Mouse (Mus musculus) forebrain, embryonic 13.5 days (tissue): ENCODE results near the gene Sergef. TPM values are rescaled to one million over a fixed set of nuclear protein-coding genes. Genes with fewer than 3 reads are reported as not detected.

Experiments
- ATAC-seq: fragments of 200-750 bp; cut with Nextera tagmentation; 2 replicates; pipeline ENCODE4 v1.8.0; 2017
- H3K27ac ChIP-seq: fragments of 300-500 bp; sonication (generic); 2 replicates; pipeline ENCODE4 v1.5.1; 2015; ENCODE audit warnings: inconsistent platforms, mild to moderate bottlenecking, moderate library complexity
- H3K27me3 ChIP-seq: fragments of 300-500 bp; sonication (generic); 2 replicates; pipeline ENCODE4 v1.6.1; 2015; ENCODE audit warnings: mild to moderate bottlenecking, inconsistent platforms
- H3K36me3 ChIP-seq: fragments of 300-500 bp; sonication (generic); 2 replicates; pipeline ENCODE4 v1.6.1; 2015; ENCODE audit warnings: mild to moderate bottlenecking, inconsistent platforms; ENCODE audit not compliant: poor library complexity, severe bottlenecking
- H3K4me1 ChIP-seq: fragments of 300-500 bp; sonication (generic); 2 replicates; pipeline ENCODE4 v1.6.1; 2015; ENCODE audit warnings: inconsistent platforms
- H3K4me2 ChIP-seq: fragments of 300-500 bp; sonication (generic); 2 replicates; pipeline ENCODE4 v1.6.1; 2015; ENCODE audit warnings: inconsistent platforms, mild to moderate bottlenecking, moderate library complexity
- H3K4me3 ChIP-seq: fragments of 300-500 bp; sonication (generic); 2 replicates; pipeline ENCODE4 v1.5.1; 2015; ENCODE audit warnings: mild to moderate bottlenecking, inconsistent platforms
- H3K9ac ChIP-seq: fragments of 300-500 bp; sonication (generic); 2 replicates; pipeline ENCODE4 v1.6.1; 2015; ENCODE audit warnings: mild to moderate bottlenecking, inconsistent platforms
- H3K9me3 ChIP-seq: fragments of 300-500 bp; sonication (generic); replicated peaks from 2 replicates; pipeline ENCODE4 v1.6.1; 2016; ENCODE audit warnings: inconsistent platforms
- WGBS: fragments of 180-500 bp; shearing (Covaris S2); methylation state at CpG from one replicate; pipeline ENCODE4 v1.1.7; 2015; 5-methylcytosine and 5-hydroxymethylcytosine counted together
- polyA plus RNA-seq: library from polyadenylated mRNA; unstranded; fragments of >200 nt; fragmentation: Nextera tagmentation; extraction: Ambion mirVana; gene quantifications from 2 replicates; pipeline ENCODE4 v1.2.1, GENCODE M21; 2015

Sergef gene
- polyA plus RNA-seq, 1 experiment from 2014 or later: 25.0 TPM

DNA sequence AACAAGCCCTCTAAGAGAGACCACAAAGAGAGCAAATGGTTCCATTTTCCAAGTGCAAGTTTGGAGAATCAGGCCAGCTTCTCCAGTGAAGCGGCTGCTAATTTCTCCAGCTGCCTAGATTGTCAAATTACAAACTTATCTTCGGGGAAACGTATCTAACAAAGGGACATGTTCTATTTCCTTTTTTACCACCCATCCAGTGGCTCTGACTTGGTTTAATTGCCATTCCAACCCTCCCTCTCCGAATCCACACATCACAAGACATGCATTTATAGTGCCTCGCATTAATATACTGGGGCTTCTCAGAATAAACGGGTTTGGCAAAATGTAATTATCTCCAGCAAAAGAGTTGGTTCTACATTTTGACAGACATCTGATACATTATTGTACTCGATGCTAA, 88.4 kb downstream of the Sergef start:
- H3K9ac ChIP-seq: no peak overlapping the region
- H3K27ac ChIP-seq: no peak overlapping the region
- H3K27me3 ChIP-seq: no peaks in the 10 kb centered on the region
- ATAC-seq: no peak
- H3K4me3 ChIP-seq: no peak overlapping the region
- H3K4me1 ChIP-seq: peaks cover 42% of the 10 kb centered on the region
- no peaks in the 10 kb centered on the region for H3K9me3 ChIP-seq
- H3K4me2 ChIP-seq: no peak overlapping the region
- WGBS: 59% methylated on average over 7 of the region's 7 CpGs
- H3K36me3 ChIP-seq: no peaks in the 10 kb centered on the region

DNA sequence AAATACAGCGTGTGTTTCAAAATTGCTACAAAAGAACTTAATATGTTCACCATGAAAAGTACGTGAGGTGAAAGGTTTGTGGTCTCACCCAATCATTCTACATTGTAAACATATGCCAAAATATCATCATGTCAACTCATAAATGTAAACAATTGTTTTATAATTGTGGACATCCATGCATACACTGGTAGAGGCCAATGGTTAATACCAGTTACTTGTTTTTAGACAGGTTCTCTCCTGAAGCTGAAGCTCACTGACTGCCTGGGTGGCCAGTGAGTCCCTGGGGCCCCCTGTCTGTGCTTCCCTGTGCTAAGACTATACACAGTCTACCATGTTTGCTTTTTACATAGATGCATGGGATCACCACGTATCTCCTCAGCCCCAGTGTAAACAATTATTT, 91.5 kb downstream of the Sergef start:
- Histone ChIP-seq H3K4me2 (no peak overlapping the region), H3K27me3 (no peaks in the 10 kb centered on the region), H3K4me3 (no peak overlapping the region), H3K9ac (no peak overlapping the region), H3K4me1 (peaks cover 28% of the 10 kb centered on the region), H3K9me3 (no peaks in the 10 kb centered on the region), H3K36me3 (no peaks in the 10 kb centered on the region), H3K27ac (no peak overlapping the region)
- 89% methylated on average over 3 of the region's 3 CpGs for WGBS
- no peak for ATAC-seq

DNA sequence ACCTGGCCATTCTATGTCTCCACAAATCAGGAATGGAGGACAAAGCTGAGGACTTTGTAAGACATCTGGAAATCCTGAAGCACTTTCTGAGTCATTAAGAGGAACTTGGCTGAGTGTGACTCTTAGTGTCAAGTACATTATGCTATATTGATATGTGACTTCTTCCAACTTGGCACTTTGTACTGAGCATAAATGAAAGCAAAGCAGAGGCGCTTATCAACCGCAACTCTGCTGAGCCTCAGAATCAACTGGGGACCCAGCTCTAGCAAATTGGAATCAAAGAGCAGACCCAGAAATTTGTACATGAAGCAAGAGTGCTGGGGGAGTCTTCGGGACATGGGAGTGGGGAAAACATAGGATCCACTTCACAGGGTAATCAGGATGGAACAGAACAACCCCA, 92.0 kb downstream of the Sergef start:
- Histone ChIP-seq H3K36me3 (no peaks in the 10 kb centered on the region), H3K9ac (no peak overlapping the region), H3K9me3 (no peaks in the 10 kb centered on the region), H3K27ac (no peak overlapping the region), H3K4me1 (peaks cover 28% of the 10 kb centered on the region), H3K4me3 (no peak overlapping the region), H3K4me2 (no peak overlapping the region), H3K27me3 (no peaks in the 10 kb centered on the region)
- WGBS: 98% methylated on average over 3 of the region's 3 CpGs
- no peak for ATAC-seq

DNA sequence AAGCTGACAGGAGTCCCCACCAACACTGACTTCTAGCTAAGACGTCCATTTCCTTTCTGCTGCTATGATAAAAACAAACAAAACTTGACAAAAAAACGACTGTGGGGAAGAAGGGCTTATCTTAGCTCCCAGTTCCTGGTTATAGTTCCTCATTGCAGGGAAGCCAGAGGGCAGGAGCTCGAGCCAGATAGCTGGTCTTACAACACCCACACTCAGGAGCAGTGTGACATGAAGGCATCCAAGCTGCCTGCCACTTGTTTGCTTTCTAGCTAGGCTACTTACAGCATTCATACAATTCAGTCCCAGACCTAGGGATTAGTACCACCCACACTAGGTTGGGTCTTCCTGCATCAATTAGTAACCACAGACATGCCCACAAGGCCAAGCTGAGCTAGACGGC, 93.1 kb downstream of the Sergef start:
- H3K9me3 ChIP-seq: no peaks in the 10 kb centered on the region
- H3K27me3 ChIP-seq: no peaks in the 10 kb centered on the region
- WGBS: 68% methylated on average over 4 of the region's 4 CpGs
- H3K4me1 ChIP-seq: peaks cover 25% of the 10 kb centered on the region
- H3K9ac ChIP-seq: no peak overlapping the region
- no peak overlapping the region for H3K27ac ChIP-seq
- H3K4me2 ChIP-seq: no peak overlapping the region
- H3K4me3 ChIP-seq: no peak overlapping the region
- no peaks in the 10 kb centered on the region for H3K36me3 ChIP-seq
- no peak for ATAC-seq

DNA sequence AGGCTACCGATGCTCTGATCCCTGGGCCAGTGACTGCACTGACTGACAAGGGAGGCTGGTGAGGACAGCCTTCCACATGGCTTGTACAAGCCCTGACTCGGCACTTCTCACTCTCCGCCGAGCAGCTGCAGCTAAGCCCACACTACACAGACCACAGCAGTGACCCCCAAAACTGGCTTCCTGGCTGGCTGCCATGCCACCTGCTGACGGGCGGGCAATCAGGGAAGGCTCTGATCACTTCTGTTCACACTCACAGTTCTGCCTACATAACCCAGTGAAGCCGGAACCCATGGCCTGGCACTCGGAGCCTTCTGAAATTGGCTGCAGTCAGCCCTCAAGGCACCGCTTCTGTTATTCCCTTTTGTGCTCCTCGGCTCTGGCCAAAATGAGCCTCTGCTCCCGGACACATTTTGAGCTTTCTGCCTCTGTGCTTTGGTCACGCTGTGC, 95.4 kb downstream of the Sergef start:
- Histone ChIP-seq H3K9me3 (no peaks in the 10 kb centered on the region), H3K27me3 (no peaks in the 10 kb centered on the region), H3K27ac (peak overlapping the region; percentile 40; the same call in 1 of the 2 replicates), H3K4me3 (no peak overlapping the region), H3K4me2 (no peak overlapping the region), H3K36me3 (no peaks in the 10 kb centered on the region), H3K9ac (no peak overlapping the region), H3K4me1 (peaks cover 11% of the 10 kb centered on the region)
- peak; percentile 85 for ATAC-seq
- 65% methylated on average over 12 of the region's 12 CpGs for WGBS

DNA sequence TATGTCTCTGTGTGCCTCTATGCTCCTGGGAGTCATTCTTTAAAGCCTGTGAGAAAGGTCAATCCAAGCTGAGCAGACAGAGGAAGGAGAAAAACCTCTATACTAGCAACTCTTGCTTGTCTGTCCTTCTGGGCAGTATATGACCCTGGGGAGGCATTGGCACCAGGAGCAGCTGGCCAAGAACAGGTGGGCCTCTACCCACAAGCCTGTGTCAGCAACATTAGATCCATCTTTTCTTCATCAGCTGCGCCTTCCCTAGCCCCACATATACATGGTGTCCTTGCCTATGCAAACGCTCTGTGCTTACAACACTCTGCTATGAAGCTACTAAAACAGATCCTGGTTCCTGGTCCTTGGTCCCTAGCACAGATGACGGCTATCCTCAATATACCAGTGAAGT, 97.5 kb downstream of the Sergef start:
- H3K9me3 ChIP-seq: no peaks in the 10 kb centered on the region
- H3K27ac ChIP-seq: no peak overlapping the region
- WGBS: 94% methylated on average over 3 of the region's 3 CpGs
- no peaks in the 10 kb centered on the region for H3K36me3 ChIP-seq
- H3K9ac ChIP-seq: no peak overlapping the region
- H3K27me3 ChIP-seq: no peaks in the 10 kb centered on the region
- ATAC-seq: no peak
- H3K4me1 ChIP-seq: peaks cover 10% of the 10 kb centered on the region
- no peak overlapping the region for H3K4me3 ChIP-seq
- H3K4me2 ChIP-seq: no peak overlapping the region

DNA sequence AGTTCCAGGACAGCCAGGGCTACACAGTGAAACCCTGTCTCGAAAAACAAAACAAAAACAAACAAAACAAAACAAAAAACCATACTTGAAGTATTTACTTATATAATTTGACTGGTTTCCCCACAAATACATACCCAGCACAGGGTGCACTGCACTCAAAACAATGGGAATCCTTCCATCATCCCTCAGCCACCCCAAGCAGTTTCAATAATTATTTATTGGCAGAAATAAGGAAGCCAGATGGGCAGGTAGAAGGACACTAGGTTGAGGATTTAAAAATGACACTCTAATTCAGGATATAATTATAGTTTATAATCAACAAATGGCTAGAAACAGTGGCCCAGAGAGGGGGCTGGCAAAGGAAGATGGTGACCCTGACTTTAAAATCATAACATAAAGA, 99.0 kb downstream of the Sergef start:
- ATAC-seq: no peak
- 62% methylated on average over 1 of the region's 1 CpGs for WGBS
- H3K27ac ChIP-seq: no peak overlapping the region
- peaks cover 16% of the 10 kb centered on the region for H3K4me1 ChIP-seq
- no peaks in the 10 kb centered on the region for H3K9me3 ChIP-seq
- H3K4me2 ChIP-seq: no peak overlapping the region
- no peaks in the 10 kb centered on the region for H3K36me3 ChIP-seq
- no peak overlapping the region for H3K9ac ChIP-seq
- H3K4me3 ChIP-seq: no peak overlapping the region
- H3K27me3 ChIP-seq: no peaks in the 10 kb centered on the region

DNA sequence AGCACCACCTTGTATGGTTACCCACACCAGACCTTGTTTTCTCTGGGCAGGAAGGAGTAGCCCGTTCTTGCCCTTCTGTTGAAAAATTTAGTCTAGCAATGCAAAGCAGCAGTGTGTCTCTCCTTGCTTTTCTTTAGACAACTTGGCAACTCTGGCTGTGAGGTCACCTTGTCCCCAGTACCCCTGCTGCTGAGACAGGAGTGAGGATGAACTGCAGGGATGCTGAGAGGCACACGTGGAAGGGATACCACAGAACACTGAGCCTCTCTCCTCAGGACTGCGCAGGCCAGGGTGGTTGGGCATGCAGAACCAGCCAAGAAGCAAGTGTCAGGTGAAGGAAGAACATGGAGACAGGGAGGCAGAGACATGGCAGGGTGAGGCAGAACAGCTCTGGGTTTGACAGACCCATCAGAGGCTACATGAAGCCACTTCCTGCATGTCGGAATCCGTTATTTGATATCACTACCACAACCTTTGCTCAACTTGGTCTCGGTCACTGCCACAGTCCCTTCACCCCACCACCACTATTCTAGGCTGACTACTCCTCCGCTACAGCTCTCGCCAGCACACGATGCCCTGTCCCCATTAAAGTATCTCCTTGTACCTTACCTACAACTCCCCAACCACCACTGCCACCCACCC, 103.0 kb downstream of the Sergef start:
- no peaks in the 10 kb centered on the region for H3K27me3 ChIP-seq
- H3K36me3 ChIP-seq: no peaks in the 10 kb centered on the region
- no peak overlapping the region for H3K27ac ChIP-seq
- no peak for ATAC-seq
- WGBS: 86% methylated on average over 9 of the region's 9 CpGs
- no peak overlapping the region for H3K9ac ChIP-seq
- H3K4me2 ChIP-seq: no peak overlapping the region
- no peak overlapping the region for H3K4me3 ChIP-seq
- H3K4me1 ChIP-seq: peaks cover 25% of the 10 kb centered on the region
- no peaks in the 10 kb centered on the region for H3K9me3 ChIP-seq

DNA sequence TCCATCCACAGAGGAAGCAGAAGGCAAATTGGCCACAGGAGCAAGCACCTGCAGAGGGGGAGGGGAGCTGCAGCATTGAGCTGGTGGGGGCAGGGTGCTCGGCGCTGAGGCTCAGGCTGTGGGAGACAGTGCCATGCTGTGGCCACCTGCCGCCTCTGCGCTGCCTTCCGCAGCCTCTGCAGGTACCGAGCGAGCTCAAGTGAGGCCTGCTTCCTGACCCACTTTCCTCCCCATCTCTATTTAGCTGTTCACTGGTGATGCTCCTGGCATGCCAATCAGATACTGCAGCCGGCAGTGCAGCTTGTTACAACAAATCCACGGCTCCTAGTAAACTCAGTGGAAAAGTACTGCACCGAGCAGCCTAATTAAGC, 104.2 kb downstream of the Sergef start:
- Histone ChIP-seq H3K9ac (no peak overlapping the region), H3K9me3 (no peaks in the 10 kb centered on the region), H3K4me2 (peak overlapping the region; percentile 40), H3K27me3 (no peaks in the 10 kb centered on the region), H3K27ac (peak overlapping the region; percentile 49), H3K36me3 (no peaks in the 10 kb centered on the region), H3K4me1 (peaks cover 26% of the 10 kb centered on the region), H3K4me3 (no peak overlapping the region)
- 7% methylated on average over 10 of the region's 10 CpGs for WGBS
- peak; percentile 88 for ATAC-seq

DNA sequence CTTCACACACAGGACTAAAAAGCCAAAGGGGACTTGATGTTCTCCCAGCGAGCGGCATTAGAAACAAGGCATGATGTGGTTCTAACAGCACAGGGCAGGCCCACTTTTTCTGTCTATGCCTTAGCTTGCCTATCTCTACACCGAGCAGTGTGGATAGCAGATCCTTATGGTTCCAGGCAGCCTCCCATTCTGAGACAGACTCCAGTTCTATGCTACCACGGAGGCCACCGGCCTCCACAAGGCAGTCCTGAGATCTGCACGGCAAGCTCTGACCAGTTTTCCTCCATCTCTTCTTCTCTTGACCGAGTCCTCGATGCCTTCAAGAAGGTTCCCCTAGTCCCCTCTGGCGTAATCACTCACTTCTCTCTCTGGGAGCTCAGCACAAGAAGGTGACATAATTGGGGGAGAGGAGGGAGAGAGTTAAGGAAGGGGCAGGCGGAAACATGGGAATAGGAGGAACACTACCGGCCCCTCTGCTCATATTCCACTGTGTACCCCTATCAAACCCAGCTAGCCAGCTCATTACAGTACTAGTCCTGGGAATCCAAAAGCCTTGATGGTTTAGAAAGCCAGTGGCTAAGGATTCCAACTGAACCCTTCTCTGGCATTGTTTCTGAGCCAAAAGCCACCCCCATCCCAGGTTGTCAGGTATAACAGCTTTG, 104.7 kb downstream of the Sergef start:
- Histone ChIP-seq H3K4me1 (peaks cover 31% of the 10 kb centered on the region), H3K9ac (no peak overlapping the region), H3K9me3 (no peaks in the 10 kb centered on the region), H3K4me3 (no peak overlapping the region), H3K36me3 (no peaks in the 10 kb centered on the region), H3K4me2 (peak overlapping the region; percentile 40), H3K27me3 (no peaks in the 10 kb centered on the region), H3K27ac (peak overlapping the region; percentile 49)
- WGBS: 85% methylated on average over 11 of the region's 11 CpGs
- peak; percentile 53 for ATAC-seq

DNA sequence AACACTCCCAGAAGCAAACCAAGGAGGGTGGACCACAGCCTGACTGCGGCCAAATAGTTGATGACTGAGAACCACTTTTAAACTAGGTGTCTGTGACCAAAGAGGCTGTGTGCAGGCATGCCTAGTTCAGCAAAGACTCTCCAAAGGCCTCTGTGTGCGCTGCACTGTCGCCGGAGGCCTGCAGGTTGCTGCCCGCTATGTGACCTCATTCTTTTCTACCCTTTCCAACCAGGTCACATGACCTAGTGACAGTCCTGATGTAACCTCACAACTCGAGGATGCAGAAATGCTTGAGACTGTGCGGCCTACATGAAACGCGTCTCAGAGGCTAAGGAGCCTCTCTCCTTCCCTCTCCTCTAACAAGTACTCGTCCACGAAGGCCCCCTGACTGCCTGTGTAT, 106.1 kb downstream of the Sergef start:
- H3K9ac ChIP-seq: no peak overlapping the region
- no peaks in the 10 kb centered on the region for H3K27me3 ChIP-seq
- H3K9me3 ChIP-seq: no peaks in the 10 kb centered on the region
- no peak for ATAC-seq
- 81% methylated on average over 11 of the region's 11 CpGs for WGBS
- H3K4me2 ChIP-seq: no peak overlapping the region
- H3K4me3 ChIP-seq: no peak overlapping the region
- H3K4me1 ChIP-seq: peaks cover 34% of the 10 kb centered on the region
- H3K36me3 ChIP-seq: no peaks in the 10 kb centered on the region
- no peak overlapping the region for H3K27ac ChIP-seq

DNA sequence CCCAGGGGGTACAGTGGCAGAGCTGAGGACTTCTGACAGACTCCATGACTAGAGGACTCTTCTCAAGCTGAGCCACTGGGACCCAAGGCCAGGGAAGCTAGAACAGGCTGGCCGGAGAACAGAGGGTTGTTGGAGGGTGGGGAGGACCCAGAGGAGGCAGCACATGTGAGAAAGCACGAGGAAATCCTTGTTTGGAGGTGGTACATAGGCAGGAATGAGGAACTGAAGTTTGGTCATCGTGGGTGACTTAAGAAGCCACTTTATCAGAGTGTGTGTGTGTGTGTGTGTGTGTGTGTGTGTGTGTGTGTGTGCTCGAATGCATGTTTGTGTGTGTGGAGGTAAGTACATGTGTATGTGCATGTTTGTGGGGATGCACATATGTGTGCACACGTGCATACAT, 108.3 kb downstream of the Sergef start:
- peaks cover 34% of the 10 kb centered on the region for H3K4me1 ChIP-seq
- no peaks in the 10 kb centered on the region for H3K27me3 ChIP-seq
- H3K9me3 ChIP-seq: no peaks in the 10 kb centered on the region
- H3K9ac ChIP-seq: no peak overlapping the region
- no peak for ATAC-seq
- H3K4me3 ChIP-seq: no peak overlapping the region
- H3K4me2 ChIP-seq: no peak overlapping the region
- H3K36me3 ChIP-seq: no peaks in the 10 kb centered on the region
- WGBS: 92% methylated on average over 5 of the region's 5 CpGs
- no peak overlapping the region for H3K27ac ChIP-seq

DNA sequence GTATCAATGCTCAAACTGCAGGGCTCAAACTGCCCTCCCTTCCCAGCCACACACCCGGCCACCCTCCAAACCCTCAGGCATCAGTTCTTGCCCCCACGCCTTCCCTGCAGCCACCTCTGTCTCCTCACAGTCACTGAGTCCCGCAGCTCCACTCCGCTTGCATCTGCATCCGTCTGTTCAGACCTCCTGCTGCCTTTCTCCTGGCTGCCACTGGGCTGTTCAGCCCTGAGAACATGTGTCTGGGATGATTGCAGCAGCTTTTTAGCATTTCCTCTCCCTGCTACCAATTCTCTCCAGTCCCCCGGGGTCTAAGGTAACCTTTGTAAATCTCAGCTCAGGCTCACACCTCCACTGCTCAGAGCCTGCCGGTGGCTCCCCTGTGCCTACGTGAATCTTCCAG, 109.7 kb downstream of the Sergef start:
- no peaks in the 10 kb centered on the region for H3K36me3 ChIP-seq
- peak overlapping the region; percentile 35; the same call in 1 of the 2 replicates for H3K27ac ChIP-seq
- peaks cover 21% of the 10 kb centered on the region for H3K4me1 ChIP-seq
- no peak overlapping the region for H3K9ac ChIP-seq
- no peak overlapping the region for H3K4me2 ChIP-seq
- no peaks in the 10 kb centered on the region for H3K9me3 ChIP-seq
- 59% methylated on average over 8 of the region's 8 CpGs for WGBS
- no peak overlapping the region for H3K4me3 ChIP-seq
- ATAC-seq: no peak
- H3K27me3 ChIP-seq: no peaks in the 10 kb centered on the region
